Mouse (Mus musculus): ENCODE measurements at regions not wholly inside any gene's neighbourhood (a gene's known extent, or its start where the extent isn't known, plus 50 kb on each side); places are given as distances from the start of the nearest gene placed in this dataset.
"Not testable (repeated sequence)": the region's sequence is repeated elsewhere in the genome, so short reads cannot be mapped to it uniquely, and the experiment has no call there.

GRCm38 (mm10) chr5:109842186-109842978 is 80.8 kb upstream of the Gm15446 start:
- ATAC-seq (ENCODE audit: insufficient number of reproducible peaks, low FRiP score, low TSS enrichment, low read depth); H3K4me1 ChIP-seq; H3K9me3 ChIP-seq (replicated peaks); H3K36me3 ChIP-seq; H3K27ac ChIP-seq (replicated peaks); H3K4me3 ChIP-seq (replicated peaks); H3K9ac ChIP-seq; H3K4me2 ChIP-seq (replicated peaks); H3K27me3 ChIP-seq: not testable (repeated sequence)
- WGBS = 86% methylated on average over 7 of the region's 7 CpGs

- H3K27ac ChIP-seq (replicated peaks); H3K4me1 ChIP-seq; H3K36me3 ChIP-seq; H3K27me3 ChIP-seq; H3K9ac ChIP-seq; H3K9me3 ChIP-seq (replicated peaks); ATAC-seq (ENCODE audit: insufficient number of reproducible peaks, low FRiP score, low TSS enrichment, low read depth): not testable (repeated sequence)
- WGBS = 85% methylated on average over 2 of the region's 2 CpGs
- peak overlapping the region; percentile 44 for H3K4me3 ChIP-seq (replicated peaks)
- H3K4me2 ChIP-seq (replicated peaks) = peak overlapping the region; percentile 47
These were observed 79.0 kb upstream of the Gm15446 start for GRCm38 (mm10) chr5:109844236-109844635.

- H3K36me3 ChIP-seq = no peaks in the 10 kb centered on the region
- 0 out of 2 replicates have a peak overlapping the region, but pooled peaks have one; percentile 31 for H3K9ac ChIP-seq
- no peaks in the 10 kb centered on the region for H3K9me3 ChIP-seq (replicated peaks)
- peak overlapping the region; percentile 47 for H3K4me2 ChIP-seq (replicated peaks)
- ATAC-seq (ENCODE audit: insufficient number of reproducible peaks, low FRiP score, low TSS enrichment, low read depth) = no peak
- no peak overlapping the region for H3K27ac ChIP-seq (replicated peaks)
- 12% methylated on average over 15 of the region's 15 CpGs for WGBS
- no peaks in the 10 kb centered on the region for H3K27me3 ChIP-seq
- peak overlapping the region; percentile 44 for H3K4me3 ChIP-seq (replicated peaks)
- H3K4me1 ChIP-seq = no peaks in the 10 kb centered on the region
These were observed 78.4 kb upstream of the Gm15446 start for GRCm38 (mm10) chr5:109844753-109845186.

GRCm38 (mm10) chr5:109851225-109851624 is 72.0 kb upstream of the Gm15446 start:
- not testable (repeated sequence) for H3K4me1 ChIP-seq; H3K27me3 ChIP-seq; H3K9ac ChIP-seq; ATAC-seq (ENCODE audit: insufficient number of reproducible peaks, low FRiP score, low TSS enrichment, low read depth); H3K9me3 ChIP-seq (replicated peaks); H3K36me3 ChIP-seq; H3K4me2 ChIP-seq (replicated peaks); H3K4me3 ChIP-seq (replicated peaks); H3K27ac ChIP-seq (replicated peaks)

DNA sequence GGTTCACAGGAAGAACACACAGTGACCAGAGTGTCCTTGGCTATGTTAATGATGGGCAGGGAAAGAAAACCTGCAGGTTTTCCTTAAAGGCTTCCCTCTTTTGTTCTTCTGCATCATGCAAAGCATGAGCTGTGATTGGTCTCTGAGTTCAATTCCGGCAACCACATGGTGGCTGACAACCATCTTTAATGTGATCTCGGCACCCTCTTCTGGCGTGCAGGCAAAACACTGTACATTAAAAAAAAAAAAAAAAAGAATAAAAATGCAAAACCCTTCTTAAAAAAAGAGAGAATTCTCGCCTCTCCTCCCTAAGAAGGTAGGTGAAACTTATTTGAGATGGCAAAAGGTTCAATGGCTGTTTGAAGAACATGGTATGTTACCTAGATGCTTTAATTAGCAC is 62.8 kb upstream of the Gm15446 start:
- ATAC-seq (ENCODE audit: insufficient number of reproducible peaks, low FRiP score, low TSS enrichment, low read depth) = no peak
- WGBS = 74% methylated on average over 4 of the region's 4 CpGs
- Histone ChIP-seq H3K27ac (replicated peaks) (no peak overlapping the region), H3K36me3 (no peaks in the 10 kb centered on the region), H3K4me3 (replicated peaks) (no peak overlapping the region), H3K4me2 (replicated peaks) (no peak overlapping the region), H3K4me1 (no peaks in the 10 kb centered on the region), H3K9me3 (replicated peaks) (no peaks in the 10 kb centered on the region), H3K9ac (no peak overlapping the region), H3K27me3 (no peaks in the 10 kb centered on the region)

GRCm38 (mm10) chr5:109864517-109864916 is 58.7 kb upstream of the Gm15446 start:
- not testable (repeated sequence) for ATAC-seq (ENCODE audit: insufficient number of reproducible peaks, low FRiP score, low TSS enrichment, low read depth); H3K4me3 ChIP-seq (replicated peaks)

DNA sequence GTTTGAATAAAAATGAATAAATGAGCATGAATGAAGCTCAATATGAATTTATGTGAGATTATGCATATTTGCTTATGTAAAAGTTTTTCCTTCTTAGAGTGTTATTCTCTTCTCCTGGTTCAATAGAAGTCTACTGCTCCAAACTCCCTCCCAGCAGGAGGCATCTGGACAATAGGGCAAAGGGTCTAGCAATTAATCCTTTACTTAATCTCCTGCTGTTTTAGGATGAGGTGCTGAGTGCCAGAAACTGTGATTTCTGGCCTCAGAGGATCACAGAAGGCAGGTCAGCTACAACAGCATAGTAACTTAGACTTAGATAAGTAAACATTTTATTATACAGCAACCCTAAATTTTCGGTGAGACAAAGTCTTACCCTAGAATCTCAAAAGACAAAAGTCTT is 57.6 kb upstream of the Gm15446 start:
- Histone ChIP-seq H3K9me3 (replicated peaks) (no peaks in the 10 kb centered on the region), H3K27ac (replicated peaks) (no peak overlapping the region), H3K9ac (no peak overlapping the region), H3K36me3 (no peaks in the 10 kb centered on the region), H3K4me1 (0 out of 2 replicates have a peak, but pooled peaks cover 3% of the 10 kb centered on the region), H3K4me3 (replicated peaks) (no peak overlapping the region), H3K4me2 (replicated peaks) (no peak overlapping the region), H3K27me3 (no peaks in the 10 kb centered on the region)
- ATAC-seq (ENCODE audit: insufficient number of reproducible peaks, low FRiP score, low TSS enrichment, low read depth) = no peak
- 79% methylated on average over 1 of the region's 1 CpGs for WGBS

More at GRCm38 (mm10) chr5:109864517-109864916, 58.7 kb upstream of the Gm15446 start:
- not testable (repeated sequence) for H3K9ac ChIP-seq; H3K27me3 ChIP-seq; H3K4me2 ChIP-seq (replicated peaks); H3K4me1 ChIP-seq; H3K9me3 ChIP-seq (replicated peaks); H3K27ac ChIP-seq (replicated peaks); H3K36me3 ChIP-seq

- H3K9ac ChIP-seq = peak overlapping the region; percentile 41
- 0 out of 2 replicates have a peak, but pooled peaks cover 3% of the 10 kb centered on the region for H3K4me1 ChIP-seq
- WGBS = under 1% methylated on average over 22 of the region's 22 CpGs
- H3K4me3 ChIP-seq (replicated peaks) = peak overlapping the region; percentile 68
- no peaks in the 10 kb centered on the region for H3K27me3 ChIP-seq
- 0 out of 2 replicates have a peak overlapping the region, but pooled peaks have one; percentile 39 for H3K27ac ChIP-seq (replicated peaks)
- peak overlapping the region; percentile 59 for H3K4me2 ChIP-seq (replicated peaks)
- no peaks in the 10 kb centered on the region for H3K36me3 ChIP-seq
- ATAC-seq (ENCODE audit: insufficient number of reproducible peaks, low FRiP score, low TSS enrichment, low read depth) = peak; percentile 96
- no peaks in the 10 kb centered on the region for H3K9me3 ChIP-seq (replicated peaks)
These were observed 56.7 kb upstream of the Gm15446 start for GRCm38 (mm10) chr5:109866337-109867126.

- not testable (repeated sequence) for H3K36me3 ChIP-seq; H3K4me1 ChIP-seq; ATAC-seq (ENCODE audit: insufficient number of reproducible peaks, low FRiP score, low TSS enrichment, low read depth); H3K27ac ChIP-seq (replicated peaks); H3K27me3 ChIP-seq; H3K9me3 ChIP-seq (replicated peaks); H3K9ac ChIP-seq
- Histone ChIP-seq H3K4me2 (replicated peaks) (peak overlapping the region; percentile 59), H3K4me3 (replicated peaks) (peak overlapping the region; percentile 68)
These were observed 56.0 kb upstream of the Gm15446 start for GRCm38 (mm10) chr5:109867221-109867620.

All from embryonic facial prominence, embryonic 15.5 days (tissue).